Mouse (Mus musculus) frontal cortex, postnatal 36 days (tissue): ENCODE data around the gene Olfr345.

ENCODE experiments used
- DNase-seq, 2 experiments: peaks; one replicate each; pipeline ENCODE4 v3.0.0; 2022; ENCODE audit warnings: low spot score in 2 of 2

Gene Olfr345

GRCm38 (mm10) chr2:36639741-36640140, at the start of gene Olfr345:
Gene Olfr345 (plus strand): TSS chr2:36640041.
- no peak for DNase-seq

GRCm38 (mm10) chr2:36685488-36685887, 45.6 kb downstream of the Olfr345 start, which contains the start of gene Olfr346:
Gene Olfr346 (plus strand): TSS chr2:36685788.
- DNase-seq, result no peak
